Mouse (Mus musculus) adrenal gland, postnatal 14 days (tissue): ENCODE data around the gene Mtcl1. TPM values are rescaled to one million over a fixed set of nuclear protein-coding genes. Genes with fewer than 3 reads are reported as not detected.

ENCODE experiments used
- DNase-seq: peaks from one replicate; pipeline ENCODE4 v3.0.0; 2021; ENCODE audit warnings: mixed read lengths
- total RNA-seq: library from RNA; stranded (reverse); gene quantifications from 2 replicates; pipeline ENCODE4 v1.2.3, GENCODE M21; 2021

Gene Mtcl1
- total RNA-seq, 1 experiment from 2014 or later = 14.3 TPM

DNA sequence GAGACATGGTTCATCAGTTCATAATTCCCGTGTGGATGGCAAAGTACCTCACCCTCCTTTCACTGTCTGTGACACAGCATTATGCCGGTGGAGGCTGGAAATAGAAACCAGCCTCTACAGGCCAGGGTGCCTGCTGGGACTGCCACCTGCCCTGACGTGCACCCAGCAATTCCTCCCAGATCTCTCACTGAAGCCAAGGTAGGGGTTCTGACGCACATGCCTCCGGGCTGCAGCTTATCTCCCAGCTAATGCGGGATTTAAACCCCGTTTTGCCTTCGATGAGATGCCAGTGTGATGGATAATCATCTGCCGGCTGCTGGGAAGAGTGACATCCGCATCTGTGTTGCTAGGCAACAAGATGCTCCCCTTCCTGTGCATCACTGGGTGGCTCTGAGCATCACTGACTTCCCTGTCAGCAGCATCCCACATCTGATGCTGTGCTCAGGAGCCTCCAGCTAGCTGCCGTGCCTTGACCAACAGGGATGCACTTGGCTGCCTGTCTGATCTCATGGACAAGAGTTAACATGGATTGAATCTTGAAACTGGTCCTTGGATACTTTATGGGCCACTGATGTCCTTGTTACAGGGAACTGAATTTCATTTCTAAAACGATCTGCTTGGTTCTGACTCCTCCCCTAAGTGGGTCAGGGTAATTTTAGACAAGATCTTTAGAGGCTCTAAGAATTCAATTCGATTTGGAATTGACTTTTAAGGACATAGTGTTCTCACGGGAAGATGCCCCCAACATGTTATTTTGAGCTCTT, 123.9 kb downstream of the Mtcl1 start:
- DNase-seq = peak; percentile 14

DNA sequence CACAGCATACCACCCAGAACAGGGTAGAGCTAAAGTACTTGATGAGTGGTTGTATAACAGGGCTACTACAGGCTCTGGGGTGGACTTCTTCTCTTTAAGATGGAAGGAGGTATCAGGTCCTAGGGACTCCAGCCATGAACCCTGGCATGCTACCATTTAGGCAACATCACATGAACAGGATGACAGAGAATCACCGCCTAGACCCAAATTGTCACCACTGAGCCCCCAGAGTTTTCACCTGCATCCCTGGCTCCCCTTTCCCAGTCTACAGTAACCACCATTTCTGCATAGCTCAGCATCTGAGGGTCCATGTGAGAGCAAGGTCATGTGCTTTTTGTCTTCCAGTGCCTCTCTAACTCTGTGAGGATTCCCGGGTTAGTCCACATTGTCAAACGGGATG, 124.7 kb downstream of the Mtcl1 start:
- no peak for DNase-seq

DNA sequence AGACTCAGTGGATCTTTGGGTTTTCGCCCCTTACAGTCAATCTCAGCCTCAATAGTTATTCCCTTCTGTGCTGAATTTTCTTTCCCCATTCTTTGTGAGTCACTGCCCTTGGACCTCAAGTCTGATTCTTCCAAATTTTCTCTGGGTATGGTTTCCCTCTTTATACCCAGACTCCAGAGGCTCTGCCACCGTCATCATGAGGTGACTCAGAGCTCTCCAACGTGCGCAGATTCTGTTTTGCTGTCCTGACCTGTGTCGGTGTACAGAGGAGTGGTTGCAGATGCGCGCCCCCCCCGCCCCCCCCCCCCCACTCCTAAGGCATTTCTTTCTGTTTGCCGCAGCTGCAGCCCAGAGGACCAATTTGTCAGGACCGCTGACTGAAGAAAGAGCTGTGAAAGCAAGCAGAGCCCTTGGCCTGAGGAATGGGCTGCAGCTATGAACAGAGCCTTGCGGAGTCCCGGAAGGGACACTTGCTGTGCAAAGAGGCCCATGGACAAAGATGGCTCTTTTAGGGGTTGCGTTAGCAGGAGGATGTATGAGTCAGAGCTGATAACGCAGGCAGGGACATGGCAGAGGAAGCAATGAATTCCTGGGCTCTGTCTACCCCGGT, 126.8 kb downstream of the Mtcl1 start:
- peak; percentile 42 for DNase-seq

DNA sequence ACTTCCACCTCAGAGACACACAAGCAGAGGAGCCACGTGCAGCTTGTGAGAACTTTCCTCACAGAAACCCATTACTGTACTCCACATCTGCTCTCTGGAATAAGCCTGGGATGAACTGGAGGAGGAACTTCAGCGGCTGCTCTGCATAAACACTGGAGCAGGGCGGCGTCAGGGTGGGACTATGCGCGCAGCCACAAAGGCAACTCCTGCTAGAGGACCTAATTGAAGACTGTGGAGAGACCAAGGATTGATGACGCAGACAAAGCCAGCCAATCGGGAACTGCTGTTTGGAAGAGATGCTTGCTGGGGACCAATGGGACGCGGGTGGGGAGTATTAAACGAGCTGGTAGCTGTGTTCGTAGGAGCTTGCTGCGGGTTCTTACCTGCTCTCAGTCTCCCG, 127.6 kb downstream of the Mtcl1 start:
- no peak for DNase-seq

DNA sequence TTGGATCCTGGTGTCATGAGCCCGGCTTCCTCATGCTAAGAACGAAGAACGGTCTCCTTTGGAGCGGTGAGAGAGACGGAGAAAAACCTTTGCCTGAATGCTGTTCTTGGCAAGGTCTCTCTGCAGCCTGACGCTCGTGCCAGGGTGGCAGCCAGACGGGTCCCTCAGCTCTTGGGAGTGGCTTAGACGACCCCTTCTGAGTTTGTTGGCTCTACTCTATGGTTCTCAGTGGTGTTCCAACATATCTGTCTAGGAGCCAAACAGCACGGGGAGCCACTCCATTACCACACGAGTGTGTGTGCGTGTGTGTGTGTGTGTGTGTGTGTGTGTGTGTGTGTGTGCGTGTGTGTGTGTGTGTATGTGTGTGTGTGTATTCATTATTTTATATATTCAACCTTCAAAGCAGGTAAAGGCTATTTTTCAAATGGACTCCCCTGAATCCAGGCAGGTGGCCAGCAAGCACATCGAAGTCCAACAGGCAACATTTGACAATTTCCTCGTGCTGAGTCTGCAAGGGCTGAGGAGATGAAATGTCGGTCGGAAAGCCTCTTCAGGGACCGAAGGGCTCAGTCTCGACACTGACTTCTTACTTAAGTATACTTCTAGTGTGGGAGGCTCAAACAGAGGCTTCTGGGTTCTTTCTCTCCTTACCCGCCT, 128.7 kb downstream of the Mtcl1 start:
- DNase-seq = no peak

DNA sequence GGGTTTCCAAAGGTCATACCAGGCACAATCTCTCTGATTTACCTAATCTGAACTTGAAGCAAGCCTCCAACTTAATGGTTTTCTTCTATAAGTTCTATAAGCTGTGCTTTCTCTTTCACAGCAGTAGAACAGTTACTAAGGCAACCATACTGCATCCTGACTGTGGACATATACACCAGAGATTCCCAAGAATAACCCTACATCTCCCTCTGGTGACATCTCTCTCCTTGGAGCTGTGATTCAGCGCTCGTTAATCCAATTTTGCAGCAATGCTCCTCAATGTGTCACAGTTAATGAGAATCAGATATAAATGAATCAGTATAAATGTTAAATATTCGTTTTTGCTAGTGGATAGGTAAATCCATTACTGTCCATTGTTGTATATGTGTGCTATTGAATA, 131.5 kb downstream of the Mtcl1 start:
- DNase-seq = no peak

DNA sequence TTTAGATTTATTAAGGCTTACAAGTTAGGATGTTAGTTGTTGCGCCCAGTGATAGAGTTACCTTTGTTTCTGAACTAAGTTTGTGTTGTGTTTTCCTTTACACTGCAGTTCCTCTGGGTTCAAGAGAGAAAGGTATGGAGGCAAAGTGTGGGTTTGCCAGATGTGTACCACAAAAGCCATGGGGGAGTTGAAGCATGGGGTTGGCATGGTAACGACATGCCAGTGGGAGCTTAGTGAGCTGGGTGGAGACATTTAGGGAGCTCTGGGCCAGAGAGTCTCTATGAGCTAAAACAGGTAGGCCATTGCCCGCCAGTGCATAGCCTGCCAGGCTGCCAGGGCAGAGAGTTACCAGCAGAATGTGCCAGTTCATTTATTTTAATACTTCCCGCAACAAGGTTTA, 132.0 kb downstream of the Mtcl1 start:
- DNase-seq = no peak

DNA sequence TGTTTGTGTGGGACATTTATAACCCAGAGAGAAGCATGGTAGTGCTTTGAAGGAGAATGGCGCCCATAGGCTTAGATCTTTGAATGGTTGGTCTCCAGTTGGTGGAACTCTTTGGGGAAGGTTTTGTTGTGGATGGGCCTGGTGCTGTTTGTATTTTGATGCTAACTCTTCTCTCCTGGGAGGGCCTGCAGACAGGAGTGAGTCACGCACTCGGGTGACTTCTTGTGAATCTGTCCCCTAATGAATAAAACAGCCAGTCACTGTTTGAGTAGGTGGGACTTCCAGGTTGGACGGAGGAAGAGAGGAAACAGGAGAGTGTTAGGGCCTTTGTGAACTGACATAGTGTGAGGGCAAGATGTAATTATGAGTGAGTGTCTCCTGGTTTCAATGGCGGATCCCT, 132.4 kb downstream of the Mtcl1 start:
- no peak for DNase-seq

DNA sequence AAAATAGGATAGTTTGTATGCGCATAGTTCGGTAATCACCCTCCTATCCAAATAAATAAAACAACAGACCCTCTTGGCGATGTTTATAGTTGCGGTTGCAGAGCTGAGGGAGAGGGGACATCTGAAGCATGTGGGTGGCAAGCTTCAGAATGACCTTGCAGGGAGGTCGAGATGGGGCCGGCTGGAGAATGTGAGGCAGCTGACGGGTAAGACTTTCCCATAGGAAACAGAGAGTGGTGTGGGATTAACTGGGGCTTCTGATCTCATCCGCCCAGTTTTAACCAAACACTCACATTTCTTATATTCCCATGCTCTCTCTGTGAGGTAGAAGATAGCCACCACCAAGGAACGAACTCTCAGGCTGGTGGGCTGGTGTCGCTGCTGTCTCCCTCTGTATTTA, 134.1 kb downstream of the Mtcl1 start:
- no peak for DNase-seq

DNA sequence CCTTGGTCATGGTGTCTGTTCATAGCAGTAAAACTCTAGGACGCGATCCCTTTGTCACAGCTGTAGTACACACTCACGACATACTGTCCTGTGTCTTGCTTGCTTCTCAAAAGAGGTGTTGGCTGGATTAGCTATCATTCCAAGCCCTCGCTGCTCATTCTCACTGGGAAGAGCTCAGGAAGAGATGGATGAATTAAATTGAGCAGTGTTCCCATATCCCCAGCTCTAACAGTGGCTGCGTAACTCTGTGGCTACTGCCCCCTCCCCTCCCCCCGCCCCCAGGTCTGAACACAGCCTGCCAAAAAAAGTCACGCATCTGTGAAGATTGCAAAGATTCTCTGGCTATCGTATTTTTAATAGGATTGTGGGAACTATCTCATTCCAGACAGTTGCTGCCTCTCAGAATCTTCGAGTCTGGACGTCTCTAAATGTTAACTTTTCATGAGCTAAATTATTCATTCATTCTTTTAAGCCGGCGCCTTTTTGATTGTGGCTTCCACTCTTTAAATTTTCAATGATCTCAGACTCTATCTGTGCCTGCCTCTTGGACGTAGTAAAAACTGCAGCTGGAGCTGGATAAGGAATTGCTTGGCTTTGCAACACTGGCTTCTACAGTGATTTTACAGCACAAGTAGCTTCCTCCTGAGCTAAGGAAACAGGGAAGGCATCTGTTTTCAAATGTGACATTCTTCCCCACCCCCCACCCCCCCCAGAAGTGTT, 134.8 kb downstream of the Mtcl1 start:
- DNase-seq = no peak

DNA sequence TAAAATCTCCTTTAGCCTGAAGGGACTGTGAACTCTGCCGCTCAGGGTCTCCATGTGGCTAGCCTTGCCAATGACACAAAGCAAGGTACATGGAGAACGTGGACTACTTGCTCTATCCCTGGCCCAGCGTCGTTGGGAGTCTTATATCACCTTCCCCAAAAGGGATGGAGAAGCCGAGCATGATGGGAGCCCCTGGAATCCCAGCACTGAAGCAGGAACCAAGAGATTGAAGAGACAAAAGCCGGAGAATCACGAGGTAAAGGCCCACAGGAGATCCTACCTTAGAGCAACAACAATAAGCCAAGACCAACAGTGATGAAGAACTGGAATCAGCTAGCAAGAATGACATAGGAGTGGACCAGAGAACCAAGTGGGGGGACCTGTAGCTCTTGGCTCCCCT, 147.6 kb downstream of the Mtcl1 start:
- DNase-seq = no peak

DNA sequence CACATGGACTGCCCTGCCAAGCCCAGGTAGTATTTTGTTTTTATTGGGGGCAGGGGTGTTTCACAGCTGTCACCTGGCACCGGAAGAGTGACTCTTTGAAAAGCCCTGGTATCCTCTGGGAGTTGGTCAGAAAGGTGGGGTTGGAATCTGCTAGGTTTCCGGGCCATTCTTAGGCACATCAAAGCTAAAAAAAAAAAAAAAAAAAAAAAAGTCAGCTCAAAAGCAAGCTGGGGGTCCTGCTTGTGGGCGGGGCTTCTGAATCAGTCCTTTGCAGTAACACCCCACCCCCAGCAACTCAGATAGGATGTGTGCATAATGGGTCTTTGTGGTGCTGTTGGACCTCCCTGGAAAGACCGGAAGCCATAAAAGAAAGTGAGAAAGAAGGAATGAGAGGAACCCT, 148.3 kb downstream of the Mtcl1 start:
- no peak for DNase-seq

DNA sequence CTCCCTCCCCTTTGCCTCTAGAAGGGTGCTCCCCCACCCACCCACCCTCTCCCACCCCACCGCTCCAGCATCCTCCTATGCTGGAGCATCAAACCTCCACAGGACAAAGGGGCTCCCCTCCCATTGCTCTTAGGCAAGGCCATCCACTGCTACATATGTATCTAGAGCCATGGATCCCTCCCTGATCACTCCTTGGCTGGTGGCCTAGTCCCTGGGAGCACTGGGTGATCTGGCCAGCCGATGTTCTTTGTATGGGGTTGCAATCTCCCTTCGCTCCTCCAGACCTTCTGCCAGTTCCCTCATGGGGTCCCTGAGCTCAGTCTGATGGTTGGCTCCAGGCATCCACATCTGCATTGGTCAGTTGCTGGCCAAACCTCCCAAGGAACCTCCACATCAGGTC, 151.8 kb downstream of the Mtcl1 start:
- DNase-seq = no peak

DNA sequence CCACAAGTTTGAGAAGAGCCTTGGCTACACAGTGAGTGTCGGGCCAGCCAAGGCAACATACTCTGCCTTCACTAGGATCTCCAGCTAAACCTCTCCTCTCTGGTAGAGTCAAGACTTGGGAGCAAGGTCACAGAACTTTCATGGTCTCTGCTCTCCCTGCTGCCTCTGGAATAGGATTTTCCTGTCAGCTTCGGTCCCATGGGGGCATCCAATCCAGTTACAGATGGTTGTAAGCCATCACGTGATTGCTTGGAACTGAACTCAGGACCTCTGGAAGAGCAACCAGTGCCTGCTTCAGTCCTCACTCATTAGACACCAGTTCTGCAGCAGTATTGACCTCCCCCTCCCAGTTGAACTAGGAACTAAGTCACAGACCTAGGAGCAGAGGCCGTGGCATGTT, 156.0 kb downstream of the Mtcl1 start:
- DNase-seq = no peak

DNA sequence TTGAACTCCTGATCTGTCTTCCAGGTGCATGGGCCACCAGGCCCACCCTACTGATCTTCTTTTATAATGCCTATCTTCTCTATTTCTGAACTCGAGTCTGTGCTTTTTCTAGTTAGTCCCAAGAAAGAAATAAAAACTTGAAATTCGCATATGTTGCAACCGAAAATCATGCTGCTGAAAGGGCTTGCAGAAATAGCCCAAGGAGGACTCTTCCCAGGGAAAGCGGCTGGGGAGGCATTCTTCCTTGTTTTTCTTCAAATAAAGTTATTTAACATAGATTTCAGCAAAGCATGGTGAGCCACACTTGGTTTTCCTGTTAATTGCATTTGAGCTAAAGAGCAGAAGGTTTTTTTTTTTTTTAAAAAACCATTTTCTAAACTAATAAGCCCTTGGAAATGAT, 159.7 kb downstream of the Mtcl1 start:
- no peak for DNase-seq

Other genes starting within 250 kb of the Mtcl1 start
- gene Rab12, start 70.0 kb upstream of the Mtcl1 start, total RNA-seq = 97.8 and 99.6 TPM in 2 replicates
- gene Themis3, start 144.9 kb upstream of the Mtcl1 start, total RNA-seq = not detected in 2 replicates